Mouse (Mus musculus) Patski (cell line): Measurements from ENCODE around the gene Pou5f1. TPM values are rescaled to one million over a fixed set of nuclear protein-coding genes. Genes with fewer than 3 reads are reported as not detected.

ENCODE experiments used
- ATAC-seq: fragments of 100-300 bp; one replicate; pipeline ENCODE4 v1.8.0; 2021
- CTCF ChIA-PET: fragments of 350-600 bp; sonication (Branson Sonifier 250); formaldehyde crosslinking; loops from one replicate; lab custom pipeline; 2022; ENCODE audit warnings: inconsistent platforms; lab: Charles Lee
- POLR2A ChIA-PET: fragments of 350-600 bp; sonication (Branson Sonifier 250); formaldehyde crosslinking; loops from one replicate; lab custom pipeline; 2022; ENCODE audit warnings: antibody characterized with exemption, inconsistent platforms; lab: Charles Lee
- DNase-seq: peaks from one replicate; pipeline ENCODE4 v3.0.0-alpha.2; 2011; ENCODE audit warnings: low read depth, low spot score
- H3K27me3 ChIP-seq: fragments of 371-371 bp; one replicate; pipeline ENCODE4 v1.5.1; 2021
- CTCF ChIP-seq: fragments of 100-300 bp; IDR thresholded peaks from one replicate; pipeline ENCODE4 v1.5.1; 2021
- in situ Hi-C: fragments of 300-500 bp; cut with MboI; formaldehyde crosslinking; loops from 3 replicates; pipeline ENCODE4 v1.11.1; 2018; ENCODE audit warnings: low pct_unique_long_range_greater_than_20kb, mixed read lengths
- polyA plus RNA-seq: library from polyadenylated mRNA; unstranded; gene quantifications from one replicate; pipeline ENCODE4 v1.2.3, GENCODE M21; 2021

The Pou5f1 gene
- polyA plus RNA-seq, 1 experiment from 2014 or later: not detected

DNA sequence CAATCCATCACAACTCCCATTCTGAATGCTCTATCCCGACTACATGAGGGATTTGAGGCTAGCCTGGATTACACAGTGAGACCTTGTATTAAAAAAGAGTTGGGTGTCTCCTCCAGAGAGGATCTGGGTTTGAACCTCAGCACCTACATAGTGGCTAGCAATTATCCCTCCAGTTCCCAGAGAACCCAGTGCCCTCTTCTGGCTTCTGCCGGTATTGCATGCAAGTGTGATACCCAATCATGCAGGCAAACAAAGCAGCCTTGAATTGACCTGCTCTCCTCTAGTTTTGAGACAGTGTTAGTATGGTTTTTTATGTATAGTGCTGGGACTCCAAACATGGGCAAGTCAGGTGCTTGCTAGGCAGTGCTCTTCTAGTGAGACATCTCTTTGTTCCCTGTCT is 8.1 kb downstream of the Pou5f1 start:
- no peaks in the 10 kb centered on the region for H3K27me3 ChIP-seq
- DNase-seq: no peak
- ChIA-PET POLR2A (no interaction called here), CTCF (interaction anchor here (0.8 to 5.1 kb wide), 6 partner anchors 10 to 30 kb away, joined by 3 to 16 read pairs (median 4); no protein-coding TSS in a partner anchor)
- in situ Hi-C loops: no loop called here
- no peak for ATAC-seq
- no peak for TF ChIP-seq CTCF

DNA sequence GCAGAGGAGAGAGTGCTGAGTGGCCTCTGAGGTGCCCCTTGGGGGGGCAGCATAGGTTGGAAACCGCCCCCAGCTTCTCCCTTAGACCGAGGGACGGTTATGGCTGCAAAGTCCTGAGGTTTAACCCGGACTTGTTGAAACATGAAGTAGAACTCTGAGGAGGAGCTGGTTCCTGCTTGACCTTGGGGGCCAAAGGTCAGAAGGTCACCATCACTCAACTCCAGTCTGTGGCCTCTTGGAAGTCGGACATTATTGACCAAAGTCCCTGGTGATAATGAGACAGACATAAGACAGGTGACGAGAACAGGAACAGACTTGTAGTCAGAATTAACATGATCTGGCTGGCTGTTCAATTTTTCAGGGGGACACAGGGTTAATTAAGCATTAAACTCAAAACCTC is 8.9 kb downstream of the Pou5f1 start:
- no peak for ATAC-seq
- no peak for TF ChIP-seq CTCF
- ChIA-PET POLR2A (no interaction called here), CTCF (interaction anchor here (1.2 to 5.1 kb wide), 6 partner anchors 14 to 30 kb away, joined by 3 to 16 read pairs (median 6); no protein-coding TSS in a partner anchor)
- in situ Hi-C loops: no loop called here
- DNase-seq: no peak
- H3K27me3 ChIP-seq: no peaks in the 10 kb centered on the region

DNA sequence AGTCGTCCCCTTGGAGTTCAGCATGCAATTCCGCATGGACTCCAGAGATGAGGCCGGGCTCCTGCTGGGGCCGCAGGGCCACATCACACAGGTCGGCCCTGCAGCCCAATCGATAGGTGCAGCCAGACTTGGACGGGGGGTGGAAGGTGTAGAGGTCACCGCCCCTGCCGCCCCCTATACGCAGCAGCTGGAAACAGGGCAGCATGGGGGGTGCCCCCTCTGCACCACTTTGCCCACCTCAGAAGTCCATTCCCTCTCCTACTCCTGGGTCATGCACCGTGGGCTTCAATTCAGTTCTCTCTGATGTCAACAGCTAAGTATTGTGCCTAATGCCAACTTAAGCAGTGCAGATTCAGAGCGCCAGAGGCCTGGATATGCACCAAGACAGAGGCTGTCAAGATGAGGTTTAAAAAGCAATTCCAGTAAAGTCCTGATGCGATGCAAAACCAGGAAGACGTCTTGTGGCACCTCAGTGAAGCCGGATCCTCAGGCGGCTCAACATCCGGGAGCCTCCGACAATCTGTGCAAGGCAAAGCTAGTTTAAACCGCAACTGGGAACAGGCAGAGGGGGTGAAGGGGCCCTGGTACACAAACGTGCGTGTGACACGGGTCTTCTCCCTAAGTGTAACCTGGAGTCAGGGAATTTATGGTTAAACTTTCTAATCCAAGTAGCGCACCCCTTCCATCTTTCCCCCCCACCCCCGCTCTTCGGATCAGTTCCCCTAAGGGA is 10.3 kb downstream of the Pou5f1 start:
- POLR2A ChIA-PET: no interaction called here
- H3K27me3 ChIP-seq: no peaks in the 10 kb centered on the region
- TF ChIP-seq CTCF: no peak
- CTCF ChIA-PET: interaction anchor here (1.2 to 5.1 kb wide), 4 partner anchors 14 to 32 kb away, joined by 3 to 16 read pairs (median 5); no protein-coding TSS in a partner anchor
- no peak for ATAC-seq
- in situ Hi-C loops: no loop called here
- no peak for DNase-seq

DNA sequence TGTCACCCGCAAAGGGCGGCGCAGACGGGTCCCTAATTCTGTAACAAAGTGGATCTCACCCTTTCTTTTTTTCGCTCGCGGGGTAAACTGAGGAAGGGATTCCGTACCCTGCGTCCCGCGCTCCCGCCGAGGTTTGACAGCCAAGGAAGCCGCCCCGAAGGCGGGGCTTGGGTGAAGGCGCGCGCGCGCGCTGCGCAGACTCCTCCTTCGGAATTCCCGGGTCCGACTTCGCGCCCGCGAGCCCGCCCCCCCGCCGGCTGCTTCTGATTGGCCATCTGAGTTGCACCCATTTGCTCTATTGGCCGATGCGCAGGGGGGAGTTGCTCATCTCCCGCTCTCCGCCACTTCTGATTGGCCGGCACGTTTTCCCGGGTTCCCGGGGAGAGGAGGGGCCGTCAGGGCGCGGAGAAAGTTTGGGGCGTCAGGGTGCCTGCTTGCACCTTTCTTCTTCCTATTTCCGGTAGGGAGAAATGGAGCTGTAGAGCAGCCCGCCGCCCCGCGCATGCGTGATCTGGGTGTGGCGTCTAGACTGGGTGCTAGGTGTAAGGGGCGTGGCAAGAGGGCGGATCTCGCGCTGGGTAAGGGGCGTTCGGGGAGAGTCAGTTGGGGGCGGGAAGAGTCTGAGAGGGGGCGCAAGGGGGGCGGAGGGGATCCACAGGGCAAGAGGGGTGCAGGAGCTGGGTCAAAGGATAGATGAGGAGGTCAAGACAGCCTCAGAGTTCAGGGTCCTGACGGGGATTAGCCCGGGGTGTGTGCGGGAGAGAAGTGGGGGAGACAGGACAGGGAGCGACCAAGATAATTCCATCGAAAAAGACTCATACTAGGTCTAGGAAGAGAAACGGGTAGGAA is 11.1 kb downstream of the Pou5f1 start, which contains the start of the genes Tcf19 and Cchcr1:
Gene Tcf19 (minus strand): TSS at position 173 of the 849 bp plus-strand sequence.
Gene Cchcr1 (plus strand): TSS at position 449 of the 849 bp plus-strand sequence.
- ChIA-PET CTCF (interaction anchor here (1.4 to 2.2 kb wide), 3 partner anchors 14 to 18 kb away, joined by 3 to 7 read pairs (median 5); no protein-coding TSS in a partner anchor), POLR2A (interaction anchor here (0.5 kb wide), 1 partner anchor 1387 kb away, joined by 3 read pairs; no protein-coding TSS in a partner anchor)
- ATAC-seq: peak; percentile 95

DNA sequence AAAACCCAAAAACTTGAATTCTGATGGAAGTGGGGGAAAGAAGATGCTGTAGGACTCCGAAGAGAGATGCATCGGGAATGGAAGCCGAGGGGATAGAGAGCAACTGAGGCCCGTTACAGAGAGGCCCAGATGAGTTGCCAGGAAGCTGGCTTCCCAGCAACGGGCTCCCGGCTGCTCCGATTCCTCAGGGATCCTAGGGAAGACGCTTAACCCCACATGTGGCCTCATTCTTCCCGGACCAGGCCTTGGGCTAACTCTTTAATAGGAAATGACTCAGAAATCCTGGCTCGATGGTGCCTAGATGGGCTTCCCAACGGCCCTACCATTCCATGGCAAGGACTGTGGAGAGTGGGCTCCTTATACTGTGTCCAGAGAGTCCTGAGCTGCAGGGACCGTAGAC is 11.7 kb downstream of the Pou5f1 start:
- no peaks in the 10 kb centered on the region for H3K27me3 ChIP-seq
- DNase-seq (no peak), ATAC-seq (no peak)
- in situ Hi-C loops: no loop called here
- CTCF ChIA-PET: interaction anchor here (1.4 to 1.5 kb wide), 2 partner anchors 13 to 17 kb away, joined by 3 to 5 read pairs; no protein-coding TSS in a partner anchor
- POLR2A ChIA-PET: interaction anchor here (0.5 kb wide), 1 partner anchor 1387 kb away, joined by 3 read pairs; no protein-coding TSS in a partner anchor
- no peak for TF ChIP-seq CTCF

More for the DNA sequence above, 11.1 kb downstream of the Pou5f1 start, which contains the start of the genes Tcf19 and Cchcr1:
- in situ Hi-C loops: no loop called here
- no peak for TF ChIP-seq CTCF
- peak; percentile 79 for DNase-seq
- H3K27me3 ChIP-seq: no peaks in the 10 kb centered on the region

DNA sequence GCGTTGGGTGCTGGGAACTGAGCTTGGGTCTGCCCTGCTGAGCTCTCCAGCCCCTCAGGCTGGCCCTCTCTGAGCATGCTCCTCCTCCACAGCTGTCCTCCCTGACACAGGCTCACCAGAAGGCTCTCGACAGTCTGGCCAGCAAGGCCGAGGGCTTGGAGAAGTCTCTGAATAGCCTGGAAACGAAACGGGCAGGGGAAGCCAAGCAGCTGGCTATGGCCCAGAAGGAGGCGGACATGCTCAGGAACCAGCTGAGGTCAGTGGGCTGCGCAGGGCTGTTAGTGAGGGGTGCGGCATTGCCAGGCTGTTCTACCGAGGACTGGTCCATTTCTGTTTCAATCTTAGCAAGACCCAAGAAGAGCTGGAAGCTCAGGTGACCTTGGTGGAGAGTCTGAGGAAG is 18.5 kb downstream of the Pou5f1 start:
- ChIA-PET POLR2A (no interaction called here), CTCF (interaction anchor here (2.2 kb wide), 1 partner anchor 11 kb away, joined by 5 read pairs; no protein-coding TSS in a partner anchor)
- in situ Hi-C loops: no loop called here
- no peaks in the 10 kb centered on the region for H3K27me3 ChIP-seq
- ATAC-seq: no peak
- DNase-seq: no peak
- no peak for TF ChIP-seq CTCF

DNA sequence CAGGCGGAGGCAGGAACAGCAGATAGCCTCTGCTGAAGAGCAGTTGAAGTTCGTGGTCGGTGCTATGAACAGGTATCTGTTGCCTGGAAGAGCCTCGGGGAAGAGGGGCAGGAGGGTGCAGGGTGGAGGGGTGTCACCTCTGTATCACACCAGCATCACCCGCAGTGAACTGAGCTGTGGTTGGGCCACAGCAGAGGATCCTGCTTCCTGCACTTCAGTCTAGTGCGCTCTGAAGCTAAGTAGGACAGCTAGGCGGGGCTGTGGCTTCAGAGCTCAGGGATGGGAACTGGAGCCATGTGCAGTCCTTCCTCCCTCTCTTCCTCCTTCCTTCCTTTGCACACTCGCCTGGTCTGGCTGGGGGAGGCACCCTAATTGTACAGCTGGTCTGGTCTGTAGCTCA is 20.8 kb downstream of the Pou5f1 start:
- in situ Hi-C loops: no loop called here
- no peak for TF ChIP-seq CTCF
- CTCF ChIA-PET: no interaction called here
- ATAC-seq (no peak), DNase-seq (no peak)
- POLR2A ChIA-PET: no interaction called here
- H3K27me3 ChIP-seq: no peaks in the 10 kb centered on the region

DNA sequence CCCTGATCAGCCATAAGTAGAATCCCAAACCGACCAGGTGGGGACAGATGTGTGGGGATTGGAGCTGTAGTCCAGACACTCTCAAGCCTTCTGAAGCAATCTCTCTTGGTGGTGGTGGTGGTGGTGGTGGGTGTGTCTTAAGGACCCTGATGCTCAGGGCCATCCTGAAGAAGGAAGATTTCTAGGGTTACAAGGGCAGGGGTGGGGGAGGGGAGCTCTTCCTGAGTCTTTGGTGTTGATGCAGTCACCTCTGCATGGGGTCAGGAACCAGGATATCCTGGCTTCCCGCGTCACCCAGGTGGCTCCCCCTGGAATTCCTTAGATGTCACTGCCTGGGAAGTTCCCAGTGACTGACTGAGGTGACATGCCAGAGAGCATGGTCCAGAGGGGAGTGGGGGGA is 26.5 kb downstream of the Pou5f1 start:
- CTCF ChIA-PET: interaction anchor here (4.3 kb wide), 1 partner anchor 12 kb away, joined by 34 read pairs; no protein-coding TSS in a partner anchor
- DNase-seq (no peak), ATAC-seq (no peak)
- POLR2A ChIA-PET: no interaction called here
- in situ Hi-C loops: no loop called here
- H3K27me3 ChIP-seq: no peaks in the 10 kb centered on the region
- TF ChIP-seq CTCF: no peak

DNA sequence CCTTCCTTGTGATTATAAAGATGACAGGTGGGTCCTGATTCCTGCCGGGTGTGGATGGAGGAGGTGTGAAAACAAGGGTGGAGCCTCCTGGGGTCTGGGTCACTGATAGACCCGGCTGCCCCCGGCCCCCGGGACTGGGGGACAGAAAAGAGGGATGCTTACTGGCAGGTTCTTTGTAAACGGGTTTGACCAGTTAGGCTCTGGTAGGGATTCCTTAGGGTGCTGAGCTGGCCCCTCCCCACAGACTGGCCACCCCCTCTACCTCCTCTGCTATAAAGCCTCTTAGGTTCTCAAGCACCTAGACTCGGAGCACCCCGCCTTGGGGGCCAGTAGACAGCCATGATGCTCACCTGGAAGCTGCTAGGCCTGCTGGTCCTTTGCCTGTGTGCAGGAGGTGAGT is 27.1 kb downstream of the Pou5f1 start, which contains the start of gene Psors1c2:
Gene Psors1c2 (plus strand): TSS at position 301 of the 400 bp plus-strand sequence.
- no peaks in the 10 kb centered on the region for H3K27me3 ChIP-seq
- ChIA-PET POLR2A (no interaction called here), CTCF (interaction anchor here (4.3 kb wide), 1 partner anchor 12 kb away, joined by 34 read pairs; no protein-coding TSS in a partner anchor)
- TF ChIP-seq CTCF: no peak
- in situ Hi-C loops: no loop called here
- ATAC-seq: no peak
- no peak for DNase-seq

DNA sequence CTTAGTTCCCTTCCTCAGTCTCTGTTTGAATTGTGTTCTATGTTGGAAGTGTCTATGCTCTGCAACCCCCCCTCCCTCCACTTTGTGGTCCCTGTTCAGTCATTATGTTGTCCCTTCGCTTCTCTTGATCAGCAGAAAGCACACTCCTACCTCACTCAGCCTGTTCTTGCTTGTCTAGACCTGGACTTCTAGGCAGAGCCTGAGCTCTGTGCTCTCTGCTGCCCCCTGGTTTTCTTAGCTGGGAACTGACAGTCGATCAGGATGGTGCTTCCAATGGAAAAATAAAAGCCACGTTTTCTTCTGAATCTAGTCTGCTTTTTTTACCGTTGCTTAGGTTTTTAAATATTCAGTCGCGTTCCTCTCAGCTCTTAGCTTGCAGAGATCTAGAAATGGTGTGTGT is 28.5 kb downstream of the Pou5f1 start:
- in situ Hi-C loops: no loop called here
- POLR2A ChIA-PET: interaction anchor here (1.1 kb wide), 1 partner anchor 584 kb away, joined by 4 read pairs; no protein-coding TSS in a partner anchor
- DNase-seq: no peak
- no peak for TF ChIP-seq CTCF
- H3K27me3 ChIP-seq: no peaks in the 10 kb centered on the region
- ATAC-seq: peak; percentile 87
- CTCF ChIA-PET: interaction anchor here (0.6 to 4.3 kb wide), 16 partner anchors 10 to 51 kb away, joined by 3 to 34 read pairs (median 6); partner anchors contain the start of genes Cdsn and Tcf19
